Mouse (Mus musculus): ENCODE results near the gene Gpatch1. TPM values are rescaled to one million over a fixed set of nuclear protein-coding genes. Genes with fewer than 3 reads are reported as not detected.

The Gpatch1 gene
- polyA plus RNA-seq (2015; fragmentation: Nextera tagmentation; extraction: Ambion mirVana): 17.7 and 18.7 TPM in 2 replicates

GRCm38 (mm10) chr7:35317729-35318609 lies at the start of gene Gpatch1:
Gene Gpatch1 (minus strand): TSS chr7:35318440.

GRCm38 (mm10) chr7:35333692-35334526 lies 15.7 kb upstream of the Gpatch1 start, which contains the start of gene Rhpn2:
Gene Rhpn2 (plus strand): TSS chr7:35334170.

Other genes starting within 250 kb of the Gpatch1 start
- 0.96 and 1.5 TPM in 2 replicates for gene Cebpa, start 199.1 kb downstream of the Gpatch1 start, polyA plus RNA-seq (2015; fragmentation: Nextera tagmentation; extraction: Ambion mirVana)
- 72.3 and 79.4 TPM in 2 replicates for gene Slc7a10, start 132.1 kb downstream of the Gpatch1 start, polyA plus RNA-seq (2015; fragmentation: Nextera tagmentation; extraction: Ambion mirVana)
- 31.6 and 32.4 TPM in 2 replicates for gene Lrp3, start 102.9 kb downstream of the Gpatch1 start, polyA plus RNA-seq (2015; fragmentation: Nextera tagmentation; extraction: Ambion mirVana)
- 4.4 and 5.0 TPM in 2 replicates for gene Rhpn2, start 15.7 kb upstream of the Gpatch1 start, polyA plus RNA-seq (2015; fragmentation: Nextera tagmentation; extraction: Ambion mirVana)
- gene Faap24, start 78.4 kb upstream of the Gpatch1 start, polyA plus RNA-seq (2015; fragmentation: Nextera tagmentation; extraction: Ambion mirVana): 12.3 and 12.4 TPM in 2 replicates
- gene Cep89, start 78.6 kb upstream of the Gpatch1 start, polyA plus RNA-seq (2015; fragmentation: Nextera tagmentation; extraction: Ambion mirVana): 19.2 and 20.0 TPM in 2 replicates
- gene Slc7a9, start 130.4 kb upstream of the Gpatch1 start, polyA plus RNA-seq (2015; fragmentation: Nextera tagmentation; extraction: Ambion mirVana): 0.25 TPM in 1 of 2 replicates, not detected in the other
- 0.69 and 0.86 TPM in 2 replicates for gene Tdrd12, start 219.3 kb upstream of the Gpatch1 start, polyA plus RNA-seq (2015; fragmentation: Nextera tagmentation; extraction: Ambion mirVana)
- 162 and 175 TPM in 2 replicates for gene Nudt19, start 237.9 kb upstream of the Gpatch1 start, polyA plus RNA-seq (2015; fragmentation: Nextera tagmentation; extraction: Ambion mirVana)